Mouse (Mus musculus) kidney, adult 18-20 months (tissue): ENCODE results near the gene Dpysl4.
A peak's percentile ranks its signal among the peaks of the same experiment; 100 is the strongest.

Experiments
- DNase-seq: peaks from one replicate; pipeline ENCODE4 v3.0.0; 2021

The Dpysl4 gene

GRCm38 (mm10) chr7:139100531-139101095, 14.8 kb downstream of the Dpysl4 start:
- no peak for DNase-seq

- no peak for DNase-seq
Observed at GRCm38 (mm10) chr7:139101286-139101804, 15.5 kb downstream of the Dpysl4 start.

- DNase-seq, result no peak
Observed at GRCm38 (mm10) chr7:139101826-139102225, 16.0 kb downstream of the Dpysl4 start.

- DNase-seq, result no peak
Observed at GRCm38 (mm10) chr7:139103960-139104381, 18.2 kb downstream of the Dpysl4 start.

GRCm38 (mm10) chr7:139105076-139105475, 19.3 kb downstream of the Dpysl4 start:
- DNase-seq, result no peak

- no peak for DNase-seq
Observed at GRCm38 (mm10) chr7:139105705-139106104, 19.9 kb downstream of the Dpysl4 start.

- no peak for DNase-seq
Observed at GRCm38 (mm10) chr7:139107908-139108650, 22.3 kb downstream of the Dpysl4 start.

GRCm38 (mm10) chr7:139119152-139119774, 33.5 kb downstream of the Dpysl4 start:
- peak; percentile 88 for DNase-seq

- DNase-seq, result no peak
Observed at GRCm38 (mm10) chr7:139119775-139120153, 34.0 kb downstream of the Dpysl4 start.

GRCm38 (mm10) chr7:139125881-139126280, 40.1 kb downstream of the Dpysl4 start:
- no peak for DNase-seq

GRCm38 (mm10) chr7:139126549-139126948, 40.7 kb downstream of the Dpysl4 start:
- DNase-seq, result no peak

GRCm38 (mm10) chr7:139128994-139129393, 43.2 kb downstream of the Dpysl4 start:
- no peak for DNase-seq

- no peak for DNase-seq
Observed at GRCm38 (mm10) chr7:139130361-139130760, 44.6 kb downstream of the Dpysl4 start.

- DNase-seq, result no peak
Observed at GRCm38 (mm10) chr7:139131538-139131937, 45.7 kb downstream of the Dpysl4 start.

GRCm38 (mm10) chr7:139133446-139133845, 47.6 kb downstream of the Dpysl4 start:
- DNase-seq, result no peak

- DNase-seq, result no peak
Observed at GRCm38 (mm10) chr7:139135236-139135635, 49.4 kb downstream of the Dpysl4 start.

- no peak for DNase-seq
Observed at GRCm38 (mm10) chr7:139136906-139137491, 51.2 kb downstream of the Dpysl4 start.

- DNase-seq, result no peak
Observed at GRCm38 (mm10) chr7:139139921-139140461, 54.2 kb downstream of the Dpysl4 start.

- DNase-seq, result no peak
Observed at GRCm38 (mm10) chr7:139143785-139144184, 58.0 kb downstream of the Dpysl4 start.

GRCm38 (mm10) chr7:139145891-139146290, 60.1 kb downstream of the Dpysl4 start:
- DNase-seq, result no peak

- DNase-seq, result no peak
Observed at GRCm38 (mm10) chr7:139147360-139147759, 61.6 kb downstream of the Dpysl4 start.

GRCm38 (mm10) chr7:139149373-139149772, 63.6 kb downstream of the Dpysl4 start:
- no peak for DNase-seq

GRCm38 (mm10) chr7:139151116-139151515, 65.3 kb downstream of the Dpysl4 start:
- DNase-seq, result peak; percentile 16
